Mouse (Mus musculus): ENCODE results near the gene Nod1. TPM values are rescaled to one million over a fixed set of nuclear protein-coding genes. Genes with fewer than 3 reads are reported as not detected.
"Not testable (repeated sequence)": the region's sequence is repeated elsewhere in the genome, so short reads cannot be mapped to it uniquely, and the experiment has no call there.

Nod1 gene
- polyA plus RNA-seq, 1 experiment: 10.1 TPM

- H3K4me1 ChIP-seq (ENCODE audit: control insufficient read depth, insufficient read depth, low read length): peaks cover 4% of the 10 kb centered on the region
- H3K27ac ChIP-seq (ENCODE audit: control insufficient read depth, insufficient read depth, low read depth, low read length, poor library complexity): no peak overlapping the region
- no peak for TF ChIP-seq CTCF (IDR thresholded peaks at IDR 0.05; ENCODE audit: control insufficient read depth, insufficient read depth, low read length)
- no peak for TF ChIP-seq POLR2A (IDR thresholded peaks at IDR 0.05; ENCODE audit: borderline replicate concordance, control insufficient read depth, low read depth, low read length)
- H3K4me3 ChIP-seq (replicated peaks; ENCODE audit: control insufficient read depth, low read depth, low read length): no peak overlapping the region
- 65% methylated on average over 8 of the region's 8 CpGs for WGBS
Measured at GRCm38 (mm10) chr6:54957655-54958054, 14.8 kb downstream of the Nod1 start.

GRCm38 (mm10) chr6:54956425-54956824 lies 16.0 kb downstream of the Nod1 start:
- TF ChIP-seq POLR2A (IDR thresholded peaks at IDR 0.05; ENCODE audit: borderline replicate concordance, control insufficient read depth, low read depth, low read length): no peak
- TF ChIP-seq CTCF (IDR thresholded peaks at IDR 0.05; ENCODE audit: control insufficient read depth, insufficient read depth, low read length): no peak
- WGBS: 36% methylated on average over 1 of the region's 1 CpGs
- peaks cover 4% of the 10 kb centered on the region for H3K4me1 ChIP-seq (ENCODE audit: control insufficient read depth, insufficient read depth, low read length)
- H3K27ac ChIP-seq (ENCODE audit: control insufficient read depth, insufficient read depth, low read depth, low read length, poor library complexity): peak overlapping the region; percentile 67; the same call in 1 of the 2 replicates
- no peak overlapping the region for H3K4me3 ChIP-seq (replicated peaks; ENCODE audit: control insufficient read depth, low read depth, low read length)

DNA sequence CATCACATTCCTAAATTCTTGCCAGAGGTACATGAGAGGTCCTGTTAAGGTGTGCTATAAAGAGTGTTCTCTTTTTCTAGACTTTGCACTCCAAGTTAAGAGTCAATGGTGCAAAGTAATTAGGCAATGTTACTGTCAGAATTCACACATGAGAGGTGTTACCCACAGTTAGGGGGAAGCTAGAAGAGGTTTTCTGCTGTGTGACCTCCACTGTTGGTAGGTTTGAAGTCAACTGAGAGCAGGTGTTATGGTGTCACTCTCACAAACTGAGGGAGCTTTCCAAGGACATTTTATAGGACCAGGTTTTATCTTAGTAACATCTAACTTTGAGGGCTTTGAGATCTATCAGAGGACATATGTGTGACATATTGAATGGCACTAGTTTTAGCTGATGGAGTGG lies 16.5 kb downstream of the Nod1 start:
- Histone ChIP-seq H3K4me1 (ENCODE audit: control insufficient read depth, insufficient read depth, low read length) (peaks cover 4% of the 10 kb centered on the region), H3K4me3 (replicated peaks; ENCODE audit: control insufficient read depth, low read depth, low read length) (no peak overlapping the region), H3K27ac (ENCODE audit: control insufficient read depth, insufficient read depth, low read depth, low read length, poor library complexity) (peak overlapping the region; percentile 57; the same call in 1 of the 2 replicates)
- TF ChIP-seq POLR2A (IDR thresholded peaks at IDR 0.05; ENCODE audit: borderline replicate concordance, control insufficient read depth, low read depth, low read length) (no peak), CTCF (IDR thresholded peaks at IDR 0.05; ENCODE audit: control insufficient read depth, insufficient read depth, low read length) (no peak)

GRCm38 (mm10) chr6:54954659-54955414 lies 17.6 kb downstream of the Nod1 start:
- Histone ChIP-seq H3K4me1 (ENCODE audit: control insufficient read depth, insufficient read depth, low read length) (peaks cover 3% of the 10 kb centered on the region; the same call in 1 of the 2 replicates), H3K4me3 (replicated peaks; ENCODE audit: control insufficient read depth, low read depth, low read length) (no peak overlapping the region), H3K27ac (ENCODE audit: control insufficient read depth, insufficient read depth, low read depth, low read length, poor library complexity) (peak overlapping the region; percentile 76)
- TF ChIP-seq POLR2A (IDR thresholded peaks at IDR 0.05; ENCODE audit: borderline replicate concordance, control insufficient read depth, low read depth, low read length) (no peak), CTCF (IDR thresholded peaks at IDR 0.05; ENCODE audit: control insufficient read depth, insufficient read depth, low read length) (no peak)
- 18% methylated on average over 10 of the region's 10 CpGs for WGBS

DNA sequence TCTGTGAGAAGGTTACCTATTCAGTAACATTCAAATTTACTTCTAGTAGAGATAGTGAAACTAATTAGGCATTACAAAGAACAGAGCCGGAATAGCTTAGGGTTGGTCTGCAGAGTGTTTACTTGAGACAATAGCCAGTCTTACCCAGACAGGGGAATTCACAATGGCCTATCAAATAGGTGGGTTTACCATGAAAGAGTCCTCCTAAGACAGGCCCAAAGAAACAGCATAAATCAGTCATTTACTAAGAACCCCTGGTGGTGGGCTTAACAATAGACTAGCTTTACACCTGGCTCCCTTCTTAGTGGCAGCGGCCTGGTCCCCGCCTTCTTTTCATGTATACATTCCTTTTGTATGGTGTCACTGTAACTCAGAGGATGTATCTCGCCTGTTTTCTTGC lies 19.0 kb downstream of the Nod1 start:
- not testable (repeated sequence) for H3K27ac ChIP-seq (ENCODE audit: control insufficient read depth, insufficient read depth, low read depth, low read length, poor library complexity); H3K4me1 ChIP-seq (ENCODE audit: control insufficient read depth, insufficient read depth, low read length); H3K4me3 ChIP-seq (replicated peaks; ENCODE audit: control insufficient read depth, low read depth, low read length)
- 89% methylated on average over 4 of the region's 4 CpGs for WGBS

DNA sequence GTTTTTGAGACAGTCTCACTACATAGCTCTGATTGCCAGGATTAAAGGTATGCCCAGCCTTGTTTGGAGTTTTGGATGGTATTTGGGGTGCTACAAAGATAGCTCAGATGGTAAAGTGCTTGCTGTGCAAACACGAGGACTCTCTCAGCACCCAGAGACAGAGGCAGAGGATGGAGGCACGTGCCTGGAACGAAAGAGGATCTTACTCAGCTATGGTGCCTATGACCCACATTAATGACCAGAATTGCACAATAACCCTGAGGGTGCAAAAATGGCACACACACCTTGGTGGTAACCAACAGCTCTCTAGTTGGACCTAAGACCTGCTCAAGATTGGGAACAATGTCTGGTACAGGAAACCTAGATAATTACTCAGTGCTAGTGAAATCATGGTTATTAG lies 19.9 kb downstream of the Nod1 start:
- Histone ChIP-seq H3K27ac (ENCODE audit: control insufficient read depth, insufficient read depth, low read depth, low read length, poor library complexity) (no peak overlapping the region), H3K4me1 (ENCODE audit: control insufficient read depth, insufficient read depth, low read length) (peaks cover 4% of the 10 kb centered on the region; the same call in 1 of the 2 replicates), H3K4me3 (replicated peaks; ENCODE audit: control insufficient read depth, low read depth, low read length) (no peak overlapping the region)
- TF ChIP-seq CTCF (IDR thresholded peaks at IDR 0.05; ENCODE audit: control insufficient read depth, insufficient read depth, low read length) (no peak), POLR2A (IDR thresholded peaks at IDR 0.05; ENCODE audit: borderline replicate concordance, control insufficient read depth, low read depth, low read length) (no peak)
- 44% methylated on average over 3 of the region's 3 CpGs for WGBS

GRCm38 (mm10) chr6:54948682-54949081 lies 23.7 kb downstream of the Nod1 start:
- Histone ChIP-seq H3K4me1 (ENCODE audit: control insufficient read depth, insufficient read depth, low read length) (peaks cover 2% of the 10 kb centered on the region; the same call in 1 of the 2 replicates), H3K4me3 (replicated peaks; ENCODE audit: control insufficient read depth, low read depth, low read length) (no peak overlapping the region), H3K27ac (ENCODE audit: control insufficient read depth, insufficient read depth, low read depth, low read length, poor library complexity) (no peak overlapping the region)
- WGBS: 29% methylated on average over 5 of the region's 5 CpGs
- TF ChIP-seq POLR2A (IDR thresholded peaks at IDR 0.05; ENCODE audit: borderline replicate concordance, control insufficient read depth, low read depth, low read length) (no peak), CTCF (IDR thresholded peaks at IDR 0.05; ENCODE audit: control insufficient read depth, insufficient read depth, low read length) (no peak)

DNA sequence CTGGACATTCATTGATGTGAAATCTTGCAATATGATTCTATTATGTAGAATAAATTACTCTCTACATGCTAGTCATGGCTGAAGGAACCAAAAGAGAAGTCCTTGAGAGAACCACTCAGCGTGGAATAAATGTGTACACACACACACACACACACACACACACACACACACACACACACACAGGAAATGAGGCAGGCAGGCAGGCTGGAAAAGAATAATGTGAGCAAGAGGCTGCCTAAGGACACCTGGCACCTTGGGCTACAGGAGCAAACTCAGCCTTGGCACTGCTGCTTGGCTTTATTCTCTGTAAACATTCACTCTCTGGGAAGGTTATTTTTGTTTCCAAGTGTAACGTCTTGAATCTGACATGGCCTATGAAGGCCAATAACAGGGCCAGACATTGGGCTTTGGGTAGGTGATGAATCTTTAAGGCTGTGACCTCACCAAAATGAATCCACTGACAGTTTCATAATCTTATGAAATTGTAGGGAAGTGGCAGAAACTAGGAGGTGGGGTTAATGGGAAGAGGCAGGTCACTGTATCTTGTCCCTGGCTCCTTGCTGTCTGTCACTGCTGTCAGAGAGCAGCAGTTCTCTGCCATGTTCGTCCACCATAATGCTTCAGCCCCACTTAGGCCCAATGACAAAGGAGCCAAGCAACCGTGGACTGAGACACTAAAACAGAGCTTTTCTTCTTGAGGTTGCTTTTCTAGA lies 26.0 kb downstream of the Nod1 start:
- 37% methylated on average over 4 of the region's 4 CpGs for WGBS
- Histone ChIP-seq H3K4me1 (ENCODE audit: control insufficient read depth, insufficient read depth, low read length) (peaks cover 2% of the 10 kb centered on the region; the same call in 1 of the 2 replicates), H3K27ac (ENCODE audit: control insufficient read depth, insufficient read depth, low read depth, low read length, poor library complexity) (no peak overlapping the region), H3K4me3 (replicated peaks; ENCODE audit: control insufficient read depth, low read depth, low read length) (no peak overlapping the region)
- TF ChIP-seq POLR2A (IDR thresholded peaks at IDR 0.05; ENCODE audit: borderline replicate concordance, control insufficient read depth, low read depth, low read length): no peak
- TF ChIP-seq CTCF (IDR thresholded peaks at IDR 0.05; ENCODE audit: control insufficient read depth, insufficient read depth, low read length): no peak
